Mouse (Mus musculus) telencephalon, adult 2 months (tissue): Measurements from ENCODE around the gene Olfr318.
"Not testable (repeated sequence)": the region's sequence is repeated elsewhere in the genome, so short reads cannot be mapped to it uniquely, and the experiment has no call there.

ENCODE experiments used
- DNase-seq: peaks from one replicate; pipeline ENCODE4 v3.0.0-alpha.2; 2011; ENCODE audit warnings: low read depth, low spot score

Olfr318 gene

GRCm38 (mm10) chr11:58723914-58724313, at the start of gene Olfr318:
TSS of gene Olfr318 (minus strand) at chr11:58724014.
- DNase-seq, result no peak

- DNase-seq, result no peak
These were observed 49.1 kb upstream of the Olfr318 start, which contains the start of gene Olfr315 for GRCm38 (mm10) chr11:58772888-58773287. TSS of gene Olfr315 (plus strand) at chr11:58773188.

- DNase-seq, result no peak
These were observed 28.6 kb upstream of the Olfr318 start, which contains the start of gene Olfr316 for GRCm38 (mm10) chr11:58752434-58752833. TSS of gene Olfr316 (plus strand) at chr11:58752734.

GRCm38 (mm10) chr11:58751096-58751495, 27.3 kb upstream of the Olfr318 start:
- DNase-seq, result peak; percentile 47

- no peak for DNase-seq
These were observed 15.0 kb upstream of the Olfr318 start, which contains the start of gene Olfr317 for GRCm38 (mm10) chr11:58738792-58739262. TSS of gene Olfr317 (minus strand) at chr11:58739212.

GRCm38 (mm10) chr11:58733372-58733771, 9.6 kb upstream of the Olfr318 start:
- peak; percentile 39 for DNase-seq

GRCm38 (mm10) chr11:58727896-58728650, 4.3 kb upstream of the Olfr318 start:
- not testable (repeated sequence) for DNase-seq

GRCm38 (mm10) chr11:58719701-58720100, 4.1 kb downstream of the Olfr318 start:
- no peak for DNase-seq

GRCm38 (mm10) chr11:58717723-58718122, 6.1 kb downstream of the Olfr318 start:
- not testable (repeated sequence) for DNase-seq

- no peak for DNase-seq
These were observed 14.7 kb downstream of the Olfr318 start for GRCm38 (mm10) chr11:58709086-58709485.

GRCm38 (mm10) chr11:58698862-58699261, 25.0 kb downstream of the Olfr318 start, which contains the start of gene Olfr319:
TSS of gene Olfr319 (plus strand) at chr11:58699162.
- DNase-seq, result no peak

- no peak for DNase-seq
These were observed 43.0 kb downstream of the Olfr318 start, which contains the start of gene Olfr320 for GRCm38 (mm10) chr11:58680799-58681198. TSS of gene Olfr320 (plus strand) at chr11:58681099.

GRCm38 (mm10) chr11:58671825-58672224, 52.0 kb downstream of the Olfr318 start:
- no peak for DNase-seq

GRCm38 (mm10) chr11:58669252-58669651, 54.6 kb downstream of the Olfr318 start:
- DNase-seq, result no peak
